Mouse (Mus musculus): ENCODE results near the gene Ndc1.

GRCm38 (mm10) chr4:107440306-107440705 lies 72.7 kb downstream of the Ndc1 start:
- TF ChIP-seq CTCF (IDR thresholded peaks at IDR 0.05; ENCODE audit: borderline replicate concordance, insufficient read depth, low read length) (no peak), POLR2A (IDR thresholded peaks at IDR 0.05; ENCODE audit: low read depth, low read length) (no peak)

All from embryonic fibroblast, embryonic 13.5 days (primary cell).